Mouse (Mus musculus): Measurements from ENCODE around the gene Gm12216. TPM values are rescaled to one million over a fixed set of nuclear protein-coding genes. Genes with fewer than 3 reads are reported as not detected.

Gm12216 gene
- polyA plus RNA-seq, 1 experiment from 2014 or later, result 0.63 TPM

DNA sequence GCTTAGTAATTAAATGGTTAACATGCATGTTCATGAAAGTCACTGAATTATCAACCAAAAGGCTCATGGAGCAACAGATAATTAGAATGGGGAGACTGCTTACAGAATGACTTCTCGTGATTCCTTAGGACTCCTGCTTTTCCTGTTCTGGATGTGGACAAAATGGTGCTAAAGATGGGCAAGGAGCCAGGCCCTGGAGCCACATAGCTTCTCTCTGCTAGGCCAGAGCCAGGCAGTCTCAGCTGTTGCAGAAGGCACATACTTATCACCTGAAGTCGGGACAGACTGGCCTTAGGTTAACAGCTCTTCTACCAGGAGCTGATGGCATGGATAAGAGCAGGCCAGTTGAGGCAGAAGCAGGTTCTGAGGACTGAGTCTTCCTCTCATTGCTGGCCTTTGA, 48.3 kb downstream of the Gm12216 start:
- no peak overlapping the region for H3K4me2 ChIP-seq (ENCODE audit: low read depth, low read length)
- 57% methylated on average over 2 of the region's 2 CpGs for WGBS
- no peak overlapping the region for H3K4me3 ChIP-seq (ENCODE audit: low read depth, low read length)
- no peaks in the 10 kb centered on the region for H3K27me3 ChIP-seq (replicated peaks; ENCODE audit: control insufficient read depth, insufficient read depth, low read length)
- H3K4me1 ChIP-seq (ENCODE audit: control insufficient read depth, insufficient read depth, low read length), result no peaks in the 10 kb centered on the region; the same call in 1 of the 2 replicates
- H3K9ac ChIP-seq (ENCODE audit: low read depth, low read length), result no peak overlapping the region
- ATAC-seq (ENCODE audit: low read depth) (no peak), DNase-seq (ENCODE audit: low spot score) (no peak)
- H3K36me3 ChIP-seq (ENCODE audit: control insufficient read depth, insufficient read depth, low read length), result no peaks in the 10 kb centered on the region
- no peak overlapping the region for H3K27ac ChIP-seq (replicated peaks; ENCODE audit: low read depth, low read length)
- H3K9me3 ChIP-seq (ENCODE audit: control insufficient read depth, low read length), result no peaks in the 10 kb centered on the region

DNA sequence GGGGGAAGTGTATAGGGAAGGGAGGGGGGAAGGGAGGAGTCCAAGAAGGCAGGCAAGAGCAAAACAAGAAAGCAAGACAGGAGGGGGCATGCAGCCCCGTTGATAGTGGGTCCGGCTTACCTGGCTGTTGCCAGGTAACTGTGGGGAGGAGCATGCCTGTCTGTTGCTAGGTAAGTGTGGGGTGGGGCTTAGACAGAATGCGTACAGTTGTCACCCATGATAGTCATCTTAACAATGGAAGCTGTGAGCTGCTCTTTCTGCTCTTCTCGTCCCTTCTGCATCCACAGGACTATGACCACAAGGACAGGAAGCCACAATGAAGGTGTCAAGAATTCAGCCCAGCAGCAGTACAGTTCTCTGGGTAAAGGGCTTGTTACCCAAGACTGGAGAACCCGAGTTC, 48.9 kb downstream of the Gm12216 start:
- 56% methylated on average over 5 of the region's 5 CpGs for WGBS
- H3K36me3 ChIP-seq (ENCODE audit: control insufficient read depth, insufficient read depth, low read length), result no peaks in the 10 kb centered on the region
- H3K4me1 ChIP-seq (ENCODE audit: control insufficient read depth, insufficient read depth, low read length), result no peaks in the 10 kb centered on the region; the same call in 1 of the 2 replicates
- no peaks in the 10 kb centered on the region for H3K9me3 ChIP-seq (ENCODE audit: control insufficient read depth, low read length)
- DNase-seq (ENCODE audit: low spot score) (no peak), ATAC-seq (ENCODE audit: low read depth) (no peak)
- H3K4me3 ChIP-seq (ENCODE audit: low read depth, low read length), result no peak overlapping the region
- H3K27ac ChIP-seq (replicated peaks; ENCODE audit: low read depth, low read length), result no peak overlapping the region
- no peak overlapping the region for H3K9ac ChIP-seq (ENCODE audit: low read depth, low read length)
- no peaks in the 10 kb centered on the region for H3K27me3 ChIP-seq (replicated peaks; ENCODE audit: control insufficient read depth, insufficient read depth, low read length)
- no peak overlapping the region for H3K4me2 ChIP-seq (ENCODE audit: low read depth, low read length)

DNA sequence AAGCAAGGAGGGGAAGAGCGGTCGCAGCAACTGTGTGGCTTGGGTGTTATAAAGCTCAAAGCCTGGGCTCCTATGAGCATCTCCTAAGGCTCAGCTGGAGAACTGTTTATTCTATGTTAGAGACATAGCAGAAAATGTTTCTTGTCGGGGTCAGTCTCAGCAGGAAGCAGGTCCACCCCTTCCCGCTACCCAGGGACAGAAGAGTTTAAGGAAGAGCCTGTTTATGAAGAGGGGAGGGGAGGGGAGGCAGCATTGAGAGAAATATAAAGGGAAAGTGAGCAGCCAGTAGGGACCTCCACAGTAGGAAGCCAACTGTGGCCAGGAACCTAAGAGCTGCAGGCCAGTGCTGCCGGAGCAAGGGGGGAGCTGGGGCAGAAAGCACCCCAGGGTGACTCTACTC, 49.7 kb downstream of the Gm12216 start:
- ATAC-seq (ENCODE audit: low read depth), result no peak
- H3K27me3 ChIP-seq (replicated peaks; ENCODE audit: control insufficient read depth, insufficient read depth, low read length), result no peaks in the 10 kb centered on the region
- H3K9ac ChIP-seq (ENCODE audit: low read depth, low read length), result no peak overlapping the region
- no peaks in the 10 kb centered on the region for H3K36me3 ChIP-seq (ENCODE audit: control insufficient read depth, insufficient read depth, low read length)
- H3K27ac ChIP-seq (replicated peaks; ENCODE audit: low read depth, low read length), result no peak overlapping the region
- no peak overlapping the region for H3K4me2 ChIP-seq (ENCODE audit: low read depth, low read length)
- no peaks in the 10 kb centered on the region for H3K9me3 ChIP-seq (ENCODE audit: control insufficient read depth, low read length)
- H3K4me1 ChIP-seq (ENCODE audit: control insufficient read depth, insufficient read depth, low read length), result no peaks in the 10 kb centered on the region; the same call in 1 of the 2 replicates
- 42% methylated on average over 5 of the region's 5 CpGs for WGBS
- no peak for DNase-seq (ENCODE audit: low spot score)
- H3K4me3 ChIP-seq (ENCODE audit: low read depth, low read length), result no peak overlapping the region

DNA sequence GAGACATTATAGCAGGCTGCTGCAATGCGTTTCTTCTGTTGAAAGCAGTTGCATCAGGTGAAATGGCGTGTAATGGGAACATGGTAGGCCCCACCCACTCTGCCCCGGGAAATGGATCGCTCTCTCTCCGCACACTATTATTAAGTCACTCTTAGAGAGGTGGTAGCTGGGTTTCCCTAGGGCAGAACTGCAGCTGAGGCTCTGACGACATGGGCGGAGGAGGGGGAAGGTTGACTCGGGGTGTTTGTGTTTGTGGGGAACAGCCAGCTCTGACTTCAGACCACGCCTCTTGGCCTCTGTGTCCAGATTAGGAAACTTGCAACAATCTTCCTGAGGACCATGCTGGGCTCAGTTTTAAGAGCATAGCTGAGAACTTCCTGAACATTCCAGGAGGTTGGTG, 53.3 kb downstream of the Gm12216 start:
- H3K4me3 ChIP-seq (ENCODE audit: low read depth, low read length), result no peak overlapping the region
- no peaks in the 10 kb centered on the region for H3K27me3 ChIP-seq (replicated peaks; ENCODE audit: control insufficient read depth, insufficient read depth, low read length)
- ATAC-seq (ENCODE audit: low read depth) (no peak), DNase-seq (ENCODE audit: low spot score) (peak; percentile 16)
- H3K9ac ChIP-seq (ENCODE audit: low read depth, low read length), result no peak overlapping the region
- 59% methylated on average over 9 of the region's 9 CpGs for WGBS
- H3K4me2 ChIP-seq (ENCODE audit: low read depth, low read length), result no peak overlapping the region
- H3K27ac ChIP-seq (replicated peaks; ENCODE audit: low read depth, low read length), result no peak overlapping the region
- H3K36me3 ChIP-seq (ENCODE audit: control insufficient read depth, insufficient read depth, low read length), result no peaks in the 10 kb centered on the region
- no peaks in the 10 kb centered on the region; the same call in 1 of the 2 replicates for H3K4me1 ChIP-seq (ENCODE audit: control insufficient read depth, insufficient read depth, low read length)
- no peaks in the 10 kb centered on the region for H3K9me3 ChIP-seq (ENCODE audit: control insufficient read depth, low read length)

DNA sequence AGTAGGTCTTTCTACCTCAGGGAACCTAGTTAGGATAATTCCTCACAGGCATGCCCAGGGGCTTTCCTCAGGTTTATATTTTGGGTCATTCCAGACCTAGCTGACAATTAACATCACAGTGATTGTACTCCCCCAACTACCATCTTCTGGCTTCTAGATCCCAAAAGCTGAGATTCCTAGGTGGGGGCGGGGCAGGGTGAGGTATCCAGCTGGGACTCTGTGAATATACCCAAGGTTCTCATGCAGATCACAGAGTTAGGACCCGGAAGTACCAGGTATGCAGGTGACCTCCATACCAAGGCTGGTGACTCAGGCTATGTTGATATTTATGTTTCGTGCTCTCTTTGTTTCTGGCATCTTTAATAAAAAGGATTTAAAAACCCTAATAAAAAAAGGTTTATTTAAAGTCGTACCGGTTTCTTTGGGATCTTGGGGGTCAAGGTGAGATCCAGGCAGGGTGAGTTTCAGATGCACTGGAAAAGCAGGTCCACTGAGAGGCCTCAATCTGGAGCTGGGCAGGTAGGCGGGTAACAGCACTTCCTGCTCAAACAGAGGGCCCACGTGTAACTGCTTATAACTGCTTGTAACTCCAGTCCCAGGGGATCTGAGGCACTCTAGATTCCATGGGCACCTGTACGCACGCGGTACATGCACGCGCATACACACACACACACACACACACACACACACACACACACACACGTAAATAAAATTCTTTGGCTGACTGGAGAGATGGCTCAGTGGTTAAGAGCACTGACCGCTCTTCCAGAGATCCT, 54.3 kb downstream of the Gm12216 start:
- no peaks in the 10 kb centered on the region for H3K27me3 ChIP-seq (replicated peaks; ENCODE audit: control insufficient read depth, insufficient read depth, low read length)
- ATAC-seq (ENCODE audit: low read depth), result no peak
- no peaks in the 10 kb centered on the region for H3K4me1 ChIP-seq (ENCODE audit: control insufficient read depth, insufficient read depth, low read length)
- H3K4me2 ChIP-seq (ENCODE audit: low read depth, low read length), result no peak overlapping the region
- 80% methylated on average over 13 of the region's 14 CpGs for WGBS
- no peaks in the 10 kb centered on the region for H3K36me3 ChIP-seq (ENCODE audit: control insufficient read depth, insufficient read depth, low read length)
- H3K27ac ChIP-seq (replicated peaks; ENCODE audit: low read depth, low read length), result no peak overlapping the region
- no peak for DNase-seq (ENCODE audit: low spot score)
- no peak overlapping the region for H3K4me3 ChIP-seq (ENCODE audit: low read depth, low read length)
- no peak overlapping the region for H3K9ac ChIP-seq (ENCODE audit: low read depth, low read length)
- no peaks in the 10 kb centered on the region for H3K9me3 ChIP-seq (ENCODE audit: control insufficient read depth, low read length)

DNA sequence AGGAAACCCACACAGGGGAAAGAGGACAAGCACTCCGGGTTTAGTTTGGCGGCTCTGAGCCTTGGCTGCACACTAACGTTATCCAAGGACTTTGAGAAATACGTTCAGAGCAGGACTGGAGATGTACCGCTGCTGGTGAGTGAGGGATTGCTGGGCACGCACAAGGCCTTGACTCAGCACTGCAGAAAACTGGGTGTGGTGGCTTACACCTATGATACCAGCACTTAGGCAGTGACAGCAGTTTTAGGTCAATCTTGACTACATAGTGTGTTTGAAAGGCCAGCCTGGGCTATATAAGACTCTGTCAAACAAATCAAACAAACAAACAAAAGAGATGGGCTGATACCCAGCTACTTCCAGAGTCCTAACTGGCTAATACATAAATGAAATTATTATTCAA, 55.6 kb downstream of the Gm12216 start:
- H3K27ac ChIP-seq (replicated peaks; ENCODE audit: low read depth, low read length), result no peak overlapping the region
- no peak overlapping the region for H3K9ac ChIP-seq (ENCODE audit: low read depth, low read length)
- 80% methylated on average over 6 of the region's 6 CpGs for WGBS
- DNase-seq (ENCODE audit: low spot score) (no peak), ATAC-seq (ENCODE audit: low read depth) (no peak)
- H3K9me3 ChIP-seq (ENCODE audit: control insufficient read depth, low read length), result no peaks in the 10 kb centered on the region
- no peaks in the 10 kb centered on the region for H3K4me1 ChIP-seq (ENCODE audit: control insufficient read depth, insufficient read depth, low read length)
- H3K36me3 ChIP-seq (ENCODE audit: control insufficient read depth, insufficient read depth, low read length), result no peaks in the 10 kb centered on the region
- H3K27me3 ChIP-seq (replicated peaks; ENCODE audit: control insufficient read depth, insufficient read depth, low read length), result no peaks in the 10 kb centered on the region
- H3K4me2 ChIP-seq (ENCODE audit: low read depth, low read length), result no peak overlapping the region
- no peak overlapping the region for H3K4me3 ChIP-seq (ENCODE audit: low read depth, low read length)

DNA sequence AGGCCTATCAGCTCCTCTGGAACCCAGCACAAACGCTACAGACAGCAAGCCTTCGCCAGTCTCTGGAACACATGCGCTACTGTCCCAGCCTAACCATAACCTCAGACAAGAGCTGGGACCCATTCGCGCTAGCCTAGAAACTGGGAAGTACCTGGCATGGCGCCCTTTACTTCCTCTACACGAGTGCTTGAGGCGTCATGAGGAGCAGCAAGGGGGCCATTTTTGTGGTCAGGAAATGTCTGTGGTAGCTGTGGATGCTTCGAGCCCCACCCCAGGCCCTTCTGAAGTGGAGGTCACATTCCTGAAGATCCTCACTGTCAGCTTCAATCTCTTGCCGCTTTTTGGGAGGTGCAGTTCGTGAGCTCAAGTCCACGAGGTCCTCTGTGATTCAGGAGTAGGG, 56.0 kb downstream of the Gm12216 start:
- Histone ChIP-seq H3K27me3 (replicated peaks; ENCODE audit: control insufficient read depth, insufficient read depth, low read length) (no peaks in the 10 kb centered on the region), H3K4me1 (ENCODE audit: control insufficient read depth, insufficient read depth, low read length) (no peaks in the 10 kb centered on the region), H3K9me3 (ENCODE audit: control insufficient read depth, low read length) (no peaks in the 10 kb centered on the region), H3K36me3 (ENCODE audit: control insufficient read depth, insufficient read depth, low read length) (no peaks in the 10 kb centered on the region), H3K4me3 (ENCODE audit: low read depth, low read length) (no peak overlapping the region), H3K9ac (ENCODE audit: low read depth, low read length) (no peak overlapping the region), H3K4me2 (ENCODE audit: low read depth, low read length) (no peak overlapping the region), H3K27ac (replicated peaks; ENCODE audit: low read depth, low read length) (no peak overlapping the region)
- no peak for ATAC-seq (ENCODE audit: low read depth)
- DNase-seq (ENCODE audit: low spot score), result peak; percentile 32
- WGBS, result 66% methylated on average over 12 of the region's 12 CpGs

DNA sequence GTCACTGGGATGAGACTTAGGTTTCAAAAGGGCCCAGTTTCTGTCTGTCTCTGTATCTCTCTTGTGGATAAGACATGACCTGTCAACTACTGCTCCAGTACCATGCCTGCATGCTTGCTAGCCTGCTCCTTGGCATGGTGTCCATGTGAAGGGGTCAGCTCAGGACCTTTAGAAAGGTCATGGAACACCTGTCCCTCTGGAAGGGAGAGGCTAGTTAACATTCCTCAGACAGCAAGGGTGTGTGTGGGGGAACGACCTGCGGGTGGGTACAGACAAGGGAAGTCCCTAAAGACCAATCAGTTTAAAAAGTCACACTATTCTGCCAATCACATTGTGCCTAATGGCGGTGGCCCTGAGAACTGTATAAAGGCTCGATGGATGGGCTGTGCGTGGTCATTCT, 58.1 kb downstream of the Gm12216 start:
- no peak overlapping the region for H3K27ac ChIP-seq (replicated peaks; ENCODE audit: low read depth, low read length)
- H3K4me1 ChIP-seq (ENCODE audit: control insufficient read depth, insufficient read depth, low read length), result peaks cover 10% of the 10 kb centered on the region
- ATAC-seq (ENCODE audit: low read depth) (no peak), DNase-seq (ENCODE audit: low spot score) (no peak)
- H3K36me3 ChIP-seq (ENCODE audit: control insufficient read depth, insufficient read depth, low read length), result no peaks in the 10 kb centered on the region
- H3K9ac ChIP-seq (ENCODE audit: low read depth, low read length), result no peak overlapping the region
- WGBS, result 75% methylated on average over 5 of the region's 5 CpGs
- H3K27me3 ChIP-seq (replicated peaks; ENCODE audit: control insufficient read depth, insufficient read depth, low read length), result no peaks in the 10 kb centered on the region
- H3K9me3 ChIP-seq (ENCODE audit: control insufficient read depth, low read length), result no peaks in the 10 kb centered on the region
- no peak overlapping the region for H3K4me2 ChIP-seq (ENCODE audit: low read depth, low read length)
- no peak overlapping the region for H3K4me3 ChIP-seq (ENCODE audit: low read depth, low read length)

DNA sequence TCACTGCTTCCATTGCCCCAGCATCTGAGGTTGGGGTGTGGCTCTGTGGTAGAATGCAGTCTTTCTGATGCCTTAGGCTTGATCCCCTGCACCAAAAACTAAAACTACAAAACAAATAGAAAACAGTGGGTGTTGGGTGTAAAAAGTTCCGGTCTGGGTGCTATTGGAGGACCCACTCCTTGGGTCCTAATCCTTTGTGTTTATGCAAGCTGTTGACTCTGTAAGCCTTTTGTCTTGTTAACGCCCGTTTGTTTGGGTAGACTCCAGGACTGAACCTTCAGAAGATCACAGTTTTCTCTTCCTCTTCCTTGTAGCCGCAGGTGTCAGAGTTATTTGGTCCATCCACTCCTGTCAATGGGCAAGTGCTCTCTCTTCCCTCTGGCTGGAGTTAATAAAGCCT, 59.0 kb downstream of the Gm12216 start:
- WGBS, result 64% methylated on average over 4 of the region's 4 CpGs
- DNase-seq (ENCODE audit: low spot score), result no peak
- Histone ChIP-seq H3K4me3 (ENCODE audit: low read depth, low read length) (no peak overlapping the region), H3K9ac (ENCODE audit: low read depth, low read length) (no peak overlapping the region), H3K4me1 (ENCODE audit: control insufficient read depth, insufficient read depth, low read length) (peaks cover 16% of the 10 kb centered on the region), H3K9me3 (ENCODE audit: control insufficient read depth, low read length) (no peaks in the 10 kb centered on the region), H3K27ac (replicated peaks; ENCODE audit: low read depth, low read length) (no peak overlapping the region), H3K36me3 (ENCODE audit: control insufficient read depth, insufficient read depth, low read length) (no peaks in the 10 kb centered on the region), H3K27me3 (replicated peaks; ENCODE audit: control insufficient read depth, insufficient read depth, low read length) (no peaks in the 10 kb centered on the region), H3K4me2 (ENCODE audit: low read depth, low read length) (no peak overlapping the region)
- ATAC-seq (ENCODE audit: low read depth), result no peak
